Mouse (Mus musculus) erythroblast, embryonic 14.5 days (primary cell): ENCODE results near the gene Ppargc1a.

Source experiments
- GATA1 ChIP-seq: IDR thresholded peaks from 2 replicates; pipeline ENCODE4 v1.6.1; 2012; ENCODE audit warnings: low read length, inconsistent platforms, mixed read lengths
- TAL1 ChIP-seq: IDR thresholded peaks from 3 replicates; pipeline ENCODE4 v1.6.1; 2012; ENCODE audit warnings: low read length, inconsistent platforms, mixed read lengths

GRCm38 (mm10) chr5:51557607-51558278 lies 9.8 kb downstream of the Ppargc1a start:
- TF ChIP-seq TAL1, result no peak
- TF ChIP-seq GATA1, result no peak
